Mouse (Mus musculus) cerebellum, adult 2 months (tissue): ENCODE data around the gene Zdhhc1.

Experiments used
- CTCF ChIP-seq: fragments of 200-500 bp; IDR thresholded peaks from 2 replicates; pipeline ENCODE4 v1.5.1; 2011; ENCODE audit warnings: low read depth, mild to moderate bottlenecking, control low read depth, low read length, moderate library complexity, borderline replicate concordance; ENCODE audit not compliant: insufficient read depth
- POLR2A ChIP-seq: fragments of 200-500 bp; IDR thresholded peaks from 2 replicates; pipeline ENCODE4 v1.6.1; 2011; ENCODE audit warnings: low read length, control low read depth, borderline replicate concordance; ENCODE audit not compliant: insufficient read depth

DNA sequence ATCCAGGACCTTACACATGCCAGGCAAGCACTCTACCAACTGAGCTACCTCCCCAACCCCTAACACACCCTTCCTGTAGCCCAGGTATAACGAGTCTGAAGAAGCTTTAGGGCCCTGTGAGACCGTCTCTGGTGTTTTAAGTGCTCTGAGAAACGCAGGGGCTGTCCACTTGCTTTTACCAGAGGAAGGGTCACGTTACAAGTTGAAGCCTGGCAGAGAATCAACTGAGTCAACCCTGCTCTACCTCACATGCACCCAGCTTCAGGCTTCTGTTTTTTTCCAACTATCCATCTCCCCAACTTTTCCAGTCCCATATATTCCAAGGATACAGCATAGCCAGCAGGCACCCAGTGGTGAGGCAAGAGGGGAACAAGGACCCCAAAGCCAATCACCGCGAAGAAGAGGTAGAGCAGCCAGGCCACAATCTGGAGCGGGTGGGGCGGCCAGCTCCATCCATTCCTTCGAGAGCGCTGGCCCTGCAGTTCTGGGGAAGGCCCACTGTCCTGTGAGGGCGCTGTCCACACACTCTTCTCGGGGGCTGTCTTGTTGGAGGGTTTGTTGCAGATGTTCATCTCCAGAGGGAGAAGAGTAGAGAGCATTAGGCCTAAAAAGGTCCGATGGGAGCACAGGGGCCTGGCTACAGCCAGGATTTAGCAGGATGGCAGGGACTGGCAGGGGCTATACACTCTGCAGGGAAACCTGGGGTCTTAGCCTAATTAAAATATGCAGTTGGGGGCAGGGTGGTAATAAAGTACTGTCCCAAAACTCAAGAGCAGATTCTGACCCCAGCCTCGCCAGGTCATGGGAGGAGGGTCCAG is 13.3 kb downstream of the Zdhhc1 start:
- TF ChIP-seq POLR2A (no peak), CTCF (peak; percentile 67)
